Mouse (Mus musculus) G1E (cell line): Measurements from ENCODE around the gene Tbl1x. TPM values are rescaled to one million over a fixed set of nuclear protein-coding genes. Genes with fewer than 3 reads are reported as not detected.

Experiments
- ATAC-seq: 2 replicates; pipeline ENCODE4 v1.8.0; 2016; ENCODE audit warnings: mild to moderate bottlenecking; ENCODE audit not compliant: insufficient number of reproducible peaks, poor library complexity, low FRiP score, severe bottlenecking; ENCODE audit errors: extremely low read depth
- DNase-seq: peaks from one replicate; pipeline ENCODE4 v3.0.0; 2012; ENCODE audit warnings: low spot score
- H3K27me3 ChIP-seq: 2 replicates; pipeline ENCODE4 v1.6.1; 2012; ENCODE audit warnings: mild to moderate bottlenecking, low read length, inconsistent platforms; ENCODE audit not compliant: insufficient read depth
- H3K36me3 ChIP-seq: replicated peaks from 2 replicates; pipeline ENCODE3; 2012; ENCODE audit warnings: mild to moderate bottlenecking, inconsistent platforms
- H3K4me1 ChIP-seq: 2 replicates; pipeline ENCODE4 v1.6.1; 2012; ENCODE audit warnings: low read depth, low read length, inconsistent platforms, mixed read lengths; ENCODE audit not compliant: insufficient read depth
- H3K4me3 ChIP-seq: 2 replicates; pipeline ENCODE4 v1.5.1; 2012; ENCODE audit warnings: low read depth, mild to moderate bottlenecking, inconsistent platforms, low read length, moderate library complexity, mixed read lengths
- H3K9me3 ChIP-seq: replicated peaks from 2 replicates; pipeline ENCODE4 v1.6.1; 2012; ENCODE audit warnings: inconsistent platforms
- CTCF ChIP-seq: IDR thresholded peaks from 2 replicates; pipeline ENCODE4 v1.5.1; 2012; ENCODE audit warnings: low read depth, low read length, inconsistent platforms, mixed read lengths
- GATA1 ChIP-seq: IDR thresholded peaks from 2 replicates; pipeline ENCODE4 v1.6.1; 2012; ENCODE audit warnings: borderline replicate concordance, low read length, inconsistent platforms, mixed read lengths
- GATA2 ChIP-seq: IDR thresholded peaks from 2 replicates; pipeline ENCODE4 v1.6.1; 2012; ENCODE audit warnings: low read depth, low read length, inconsistent platforms, borderline replicate concordance
- POLR2AphosphoS5 ChIP-seq: IDR thresholded peaks from 2 replicates; pipeline ENCODE4 v1.6.1; 2012; ENCODE audit warnings: low read depth, low read length, inconsistent platforms; ENCODE audit not compliant: insufficient replicate concordance
- TAL1 ChIP-seq: conservative IDR thresholded peaks from 2 replicates; pipeline ENCODE4 v1.6.1; 2012; ENCODE audit warnings: low read depth, low read length, inconsistent platforms, mixed read lengths
- polyA plus RNA-seq: library from polyadenylated mRNA; stranded (reverse); fragments of >175 nt; gene quantifications from 2 replicates; pipeline ENCODE4 v1.2.3, GENCODE M21; 2012
- total RNA-seq, 2 experiments: library from RNA; stranded (forward) in 1 of 2; stranded (reverse) in 1 of 2; fragments of 200-1000 nt in 1 of 2; fragments of >200 nt in 1 of 2; fragmentation: Nextera tagmentation in 1 of 2; gene quantifications; 2 replicates each; pipeline ENCODE4 v1.2.3; 2014 to 2017

Gene Tbl1x
- total and polyA plus RNA-seq, 3 experiments = 6.5 to 141 (median 45.3) TPM

- H3K4me3 ChIP-seq = no peak overlapping the region
- peaks cover 5% of the 10 kb centered on the region for H3K36me3 ChIP-seq
- DNase-seq (no peak), ATAC-seq (no peak)
- TF ChIP-seq CTCF = no peak
- TF ChIP-seq GATA1 = no peak
- no peak for TF ChIP-seq TAL1
- TF ChIP-seq GATA2 = no peak
- no peak for TF ChIP-seq POLR2AphosphoS5
- H3K9me3 ChIP-seq = no peaks in the 10 kb centered on the region
- H3K27me3 ChIP-seq = no peaks in the 10 kb centered on the region
- no peaks in the 10 kb centered on the region for H3K4me1 ChIP-seq
These were observed 156.1 kb downstream of the Tbl1x start for GRCm38 (mm10) chrX:77666911-77667310.

- no peak for DNase-seq
- Histone ChIP-seq H3K4me1 (no peaks in the 10 kb centered on the region), H3K27me3 (no peaks in the 10 kb centered on the region), H3K36me3 (no peaks in the 10 kb centered on the region), H3K4me3 (no peak overlapping the region), H3K9me3 (no peaks in the 10 kb centered on the region)
- no peak for TF ChIP-seq TAL1
- TF ChIP-seq POLR2AphosphoS5 = no peak
- TF ChIP-seq GATA1 = no peak
- TF ChIP-seq GATA2 = no peak
- no peak for TF ChIP-seq CTCF
- ATAC-seq = no peak
These were observed 156.6 kb downstream of the Tbl1x start for GRCm38 (mm10) chrX:77667441-77667840.

DNA sequence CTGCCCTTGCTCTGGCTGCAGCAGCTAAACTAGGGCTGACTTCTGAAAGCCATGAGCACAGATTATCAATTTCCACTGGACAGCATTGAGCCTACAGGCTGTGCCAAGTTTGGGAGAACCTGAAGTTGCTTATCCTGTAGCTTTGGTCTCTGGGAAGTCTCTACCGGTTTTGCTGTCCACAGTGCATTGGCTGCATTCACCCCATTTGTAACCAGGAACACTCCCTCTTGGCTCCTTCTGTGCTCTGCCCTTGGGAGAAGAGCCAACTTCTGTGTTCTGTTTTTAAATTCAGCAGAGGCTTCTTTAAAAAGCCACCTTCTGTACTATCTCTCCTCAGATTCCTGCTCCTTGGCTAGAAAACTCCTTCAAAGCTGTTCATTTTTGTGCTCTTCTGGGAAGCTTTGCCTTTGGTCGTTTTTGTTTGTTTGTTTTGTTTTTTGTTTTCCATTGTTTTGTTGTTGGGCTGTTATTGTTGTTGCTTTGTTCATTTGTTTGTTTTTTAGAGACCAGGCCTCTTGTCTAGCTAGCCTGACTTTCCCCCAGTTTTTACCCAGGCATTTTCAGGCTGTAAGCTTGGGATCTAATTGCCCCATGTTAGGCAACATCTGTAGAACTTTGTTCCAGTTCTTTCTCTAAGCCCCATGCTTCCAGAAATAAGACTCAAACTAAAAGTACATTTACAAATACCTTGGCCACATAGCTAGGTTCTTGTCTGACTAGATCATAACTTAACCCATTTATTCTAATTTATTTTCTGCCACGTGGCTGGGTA is 159.2 kb downstream of the Tbl1x start:
- no peaks in the 10 kb centered on the region for H3K36me3 ChIP-seq
- ATAC-seq = no peak
- H3K9me3 ChIP-seq = no peaks in the 10 kb centered on the region
- no peaks in the 10 kb centered on the region for H3K27me3 ChIP-seq
- no peak overlapping the region for H3K4me3 ChIP-seq
- TF ChIP-seq GATA2 (no peak), POLR2AphosphoS5 (no peak), TAL1 (no peak), GATA1 (no peak), CTCF (no peak)
- DNase-seq = no peak
- no peaks in the 10 kb centered on the region for H3K4me1 ChIP-seq
